Mouse (Mus musculus): ENCODE results near the gene Cyth2.

Gene Cyth2

GRCm38 (mm10) chr7:45813787-45814779, at the start of gene Cyth2:
Gene Cyth2, minus strand, starts transcription at chr7:45814581.
- CTCF ChIA-PET, result interaction anchor here (0.6 kb wide), 1 partner anchor 48 kb away, joined by 3 read pairs; no protein-coding TSS in a partner anchor

GRCm38 (mm10) chr7:45862804-45863203, 48.4 kb upstream of the Cyth2 start:
- CTCF ChIA-PET, result no interaction called here

GRCm38 (mm10) chr7:45859008-45859407, 44.6 kb upstream of the Cyth2 start:
- CTCF ChIA-PET, result no interaction called here

GRCm38 (mm10) chr7:45856950-45857901, 42.8 kb upstream of the Cyth2 start:
- CTCF ChIA-PET, result no interaction called here

- CTCF ChIA-PET, result interaction anchor here (0.5 kb wide), 1 partner anchor 10 kb away, joined by 6 read pairs; no protein-coding TSS in a partner anchor
These were observed 38.7 kb upstream of the Cyth2 start for GRCm38 (mm10) chr7:45853089-45853488.

DNA sequence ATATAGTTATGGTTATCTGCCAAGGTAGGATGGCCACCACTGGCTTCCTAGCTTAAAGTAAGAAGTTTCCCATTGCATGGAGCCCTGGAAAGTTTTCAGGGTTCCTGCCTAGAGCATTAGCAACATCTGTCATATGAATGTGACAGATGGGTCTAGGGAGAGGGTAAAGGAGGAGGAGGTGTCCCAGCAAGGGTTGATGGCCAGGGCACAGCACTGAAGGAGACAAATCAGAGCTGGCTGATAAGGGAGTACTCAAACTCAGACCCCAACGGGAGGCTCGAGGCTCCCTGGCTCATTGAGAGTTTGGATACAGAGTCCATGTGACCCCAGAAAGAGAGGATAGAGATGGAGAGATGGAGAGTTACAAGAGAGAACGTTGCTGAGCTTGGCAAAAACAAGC, 36.3 kb upstream of the Cyth2 start:
- CTCF ChIA-PET, result no interaction called here

GRCm38 (mm10) chr7:45848447-45849027, 34.2 kb upstream of the Cyth2 start:
- CTCF ChIA-PET, result no interaction called here

DNA sequence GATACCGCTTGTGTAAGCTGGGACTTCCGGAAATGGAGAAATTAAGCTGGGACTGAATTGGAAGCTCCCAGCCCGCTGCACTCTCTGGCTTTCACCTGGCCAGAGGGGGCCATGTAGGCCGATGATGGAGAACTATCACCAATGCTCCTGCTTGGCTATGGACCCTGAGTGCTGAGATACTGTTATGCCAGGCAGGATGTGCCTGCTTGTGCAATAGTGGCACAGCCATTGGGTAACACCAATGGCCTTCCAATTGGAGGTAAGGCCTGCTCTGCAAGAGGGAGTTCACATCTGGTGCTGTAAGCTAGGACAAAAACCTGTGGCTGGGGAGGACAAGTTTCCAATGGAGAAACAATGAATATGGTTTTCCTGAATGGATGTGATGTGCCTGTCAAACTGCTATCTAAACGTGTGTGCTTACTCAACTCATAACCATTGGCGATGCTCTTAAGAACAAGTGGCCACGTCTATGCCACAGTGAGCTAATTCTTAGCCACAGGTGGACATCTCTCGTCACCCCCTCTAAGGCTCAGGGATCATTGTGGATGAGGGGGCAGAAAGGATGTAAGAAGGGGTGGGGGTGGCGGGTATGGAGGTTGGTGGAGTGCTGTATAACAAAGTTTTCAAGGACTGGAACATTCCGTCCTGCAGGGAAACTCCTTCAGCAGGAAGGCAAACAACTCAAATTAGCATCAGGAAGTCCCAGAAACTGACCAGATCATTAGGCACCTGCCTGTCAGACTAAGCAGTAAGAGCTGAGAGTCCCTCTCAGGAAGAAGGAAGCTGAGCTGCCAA, 28.8 kb upstream of the Cyth2 start:
- CTCF ChIA-PET, result interaction anchor here (0.6 kb wide), 1 partner anchor 10 kb away, joined by 6 read pairs; no protein-coding TSS in a partner anchor

DNA sequence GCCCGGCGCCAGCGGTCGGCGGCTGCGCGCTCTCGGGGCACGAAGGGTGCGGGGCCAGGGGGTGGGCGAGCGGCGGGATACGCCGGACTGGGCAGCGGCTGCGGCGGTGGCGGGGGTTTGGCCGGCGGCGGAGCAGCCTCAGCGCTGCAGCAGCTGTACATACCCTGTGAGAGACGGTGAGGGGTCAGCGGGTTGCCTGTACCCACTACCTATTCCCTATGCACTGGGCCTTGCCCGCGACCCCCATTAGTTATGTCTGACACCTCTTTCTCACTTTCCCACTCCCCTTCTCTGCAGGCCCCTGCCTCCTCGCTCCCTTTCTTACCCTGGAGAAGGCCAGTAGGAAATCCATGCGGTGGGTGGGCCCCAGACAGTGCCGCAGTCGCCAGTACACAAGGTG, 19.5 kb upstream of the Cyth2 start:
- CTCF ChIA-PET, result no interaction called here

DNA sequence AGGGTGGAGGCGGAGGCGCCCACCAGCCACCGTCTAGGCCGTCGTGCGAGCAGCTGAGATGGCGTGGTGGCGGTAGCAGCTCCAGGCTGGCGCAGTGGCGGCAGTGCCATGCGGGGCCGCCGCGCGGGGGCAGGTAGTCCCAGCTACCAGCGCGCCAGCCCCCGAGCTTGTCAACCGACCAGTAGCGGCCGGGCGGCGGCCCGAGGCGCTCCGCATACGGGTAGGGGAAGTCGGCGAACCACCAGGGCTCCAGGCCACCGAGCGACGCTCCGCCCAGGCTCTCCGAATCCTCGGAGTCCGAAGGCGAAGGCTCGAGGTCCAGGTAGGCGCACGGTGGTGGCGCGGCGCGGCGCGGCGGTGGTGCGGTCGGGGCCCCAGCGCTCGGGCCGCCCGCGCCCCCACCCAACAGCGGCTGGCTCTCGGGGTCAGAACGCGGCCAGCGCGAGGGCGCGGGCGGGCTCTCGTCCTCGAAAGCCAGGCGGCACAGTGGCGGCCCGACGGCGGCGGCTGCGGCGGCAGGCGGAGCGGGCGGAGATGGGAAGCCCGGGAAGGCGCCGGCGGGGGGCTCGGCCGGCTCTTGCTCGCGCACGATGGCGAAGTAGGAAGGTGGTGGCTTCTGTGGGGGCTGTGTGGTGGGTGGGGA, 18.9 kb upstream of the Cyth2 start:
- CTCF ChIA-PET, result no interaction called here

DNA sequence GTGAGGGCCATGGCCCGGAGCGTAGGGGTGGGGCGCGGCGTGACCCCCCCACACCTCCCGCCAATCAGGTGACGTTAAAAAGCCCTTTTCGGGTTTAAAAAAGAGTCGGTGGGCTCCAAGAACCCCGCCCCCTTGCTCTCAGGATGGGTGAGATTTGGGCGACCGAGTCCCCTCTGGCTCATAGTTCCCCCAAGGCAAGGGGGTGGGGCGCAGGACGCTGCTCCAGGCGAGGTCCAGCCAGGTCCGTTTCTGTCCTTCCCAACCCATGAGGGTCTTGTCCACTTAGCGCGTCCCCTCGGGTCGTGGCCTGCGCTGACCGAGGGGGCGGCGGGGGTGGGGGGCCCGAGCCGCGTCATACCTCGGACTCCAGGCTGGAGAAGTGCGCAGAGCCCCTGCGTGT, 18.0 kb upstream of the Cyth2 start:
- CTCF ChIA-PET, result no interaction called here

DNA sequence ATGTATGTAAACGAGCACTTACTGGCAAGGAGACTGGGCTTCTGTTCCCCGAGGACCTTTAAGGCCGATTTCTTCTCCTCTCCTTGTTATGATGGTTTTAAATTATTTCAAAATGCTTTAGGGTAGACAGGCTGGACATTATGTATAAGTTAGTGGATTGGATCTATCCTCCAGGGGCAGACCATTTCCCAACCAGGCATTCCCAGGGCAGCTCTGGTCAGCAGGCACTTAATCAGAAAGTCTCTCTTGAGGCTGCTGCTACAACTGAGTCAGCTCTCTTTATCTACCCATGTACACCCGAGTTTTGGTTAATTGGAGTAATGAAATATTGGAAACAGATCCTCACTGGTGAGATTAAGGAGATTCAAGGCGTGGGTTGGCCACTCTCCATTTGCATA, 16.7 kb upstream of the Cyth2 start:
- CTCF ChIA-PET, result no interaction called here

DNA sequence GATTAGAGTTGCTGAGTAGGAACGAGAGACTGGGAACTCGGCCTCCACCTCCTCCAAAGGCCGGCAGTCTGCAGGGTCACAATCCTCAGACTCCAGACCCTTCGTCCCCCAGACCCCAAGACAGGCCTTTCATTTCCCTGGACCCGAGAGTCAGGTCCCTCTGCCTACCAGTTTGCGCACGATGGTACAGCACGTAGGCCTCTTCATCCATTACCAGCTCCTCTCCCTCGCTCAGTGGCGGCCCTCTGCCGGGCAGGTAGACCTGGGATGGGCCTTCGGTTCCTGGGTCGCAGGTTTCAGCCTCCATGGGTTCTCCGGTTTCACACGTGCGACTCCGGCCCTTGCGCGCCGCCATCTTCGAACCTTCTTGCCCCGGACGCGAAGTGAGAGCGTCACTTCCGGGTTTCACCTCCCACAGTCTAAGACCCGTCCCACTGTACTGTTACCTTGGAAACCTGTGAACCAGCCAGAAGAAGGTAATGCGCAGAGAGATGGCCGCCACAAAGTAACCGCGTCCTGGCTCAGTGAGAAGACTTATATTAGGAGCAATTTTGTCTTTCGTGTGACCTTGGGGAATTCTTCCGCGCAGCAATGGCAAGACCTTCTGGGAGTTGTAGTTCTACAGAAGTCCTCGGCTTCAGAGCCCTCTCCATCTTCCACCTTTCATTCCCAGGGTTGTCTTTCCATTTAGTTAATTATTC, 16.2 kb upstream of the Cyth2 start, which contains the start of gene Grwd1:
Gene Grwd1 (minus strand): TSS at position 518 of the 701 bp plus-strand sequence.
- CTCF ChIA-PET, result no interaction called here

DNA sequence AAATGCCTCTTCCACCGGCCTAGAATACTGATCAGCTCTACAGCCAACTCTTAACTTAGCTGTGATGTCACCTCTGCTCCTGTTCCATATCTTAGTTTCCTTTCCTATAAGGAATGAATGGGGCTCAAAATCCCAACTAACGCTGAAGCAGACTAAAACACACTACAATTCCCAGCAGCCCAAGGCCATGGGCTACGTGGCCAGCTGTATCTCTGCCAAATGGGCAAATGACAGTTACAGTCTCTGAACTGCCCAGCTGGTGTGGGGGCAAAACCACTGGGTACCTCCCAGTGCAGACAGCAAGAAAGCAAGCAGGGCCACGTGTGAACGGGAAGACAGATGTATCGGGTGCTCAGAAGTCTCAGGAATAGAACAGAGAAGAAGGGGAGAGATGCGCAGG, 12.2 kb upstream of the Cyth2 start:
- CTCF ChIA-PET, result no interaction called here

GRCm38 (mm10) chr7:45824598-45824997, 10.2 kb upstream of the Cyth2 start, which contains the start of gene Kcnj14:
Gene Kcnj14, minus strand, starts transcription at chr7:45824782.
- CTCF ChIA-PET, result no interaction called here

GRCm38 (mm10) chr7:45820913-45821312, 6.5 kb upstream of the Cyth2 start:
- CTCF ChIA-PET, result no interaction called here

DNA sequence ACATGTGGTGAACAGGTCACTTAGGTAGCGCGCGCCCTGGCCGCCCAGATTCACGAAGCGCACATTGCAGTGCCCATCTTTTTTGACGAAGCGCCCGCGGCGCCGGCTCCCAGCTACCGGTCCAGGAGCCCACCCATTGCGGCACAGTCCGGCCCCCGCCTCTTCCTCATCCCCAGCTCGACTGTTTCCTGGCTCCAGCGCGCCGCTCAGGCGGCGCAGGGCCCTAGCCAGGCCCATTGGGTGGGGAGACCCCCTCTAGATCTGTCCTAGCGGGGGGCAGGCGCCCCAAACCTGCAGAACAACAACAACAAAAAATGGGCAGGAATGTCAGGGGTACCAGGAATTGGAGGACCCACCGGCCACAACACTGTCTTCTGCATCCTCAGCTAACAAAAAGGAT, 5.5 kb upstream of the Cyth2 start:
- CTCF ChIA-PET, result no interaction called here

GRCm38 (mm10) chr7:45815984-45816351, 1.6 kb upstream of the Cyth2 start:
- CTCF ChIA-PET, result interaction anchor here (0.5 kb wide), 1 partner anchor 37 kb away, joined by 3 read pairs; no protein-coding TSS in a partner anchor

GRCm38 (mm10) chr7:45815323-45815983, 1.1 kb upstream of the Cyth2 start:
- CTCF ChIA-PET, result no interaction called here

Data from spleen, embryonic (tissue).